Mouse (Mus musculus): Measurements from ENCODE around the gene Hdc. TPM values are rescaled to one million over a fixed set of nuclear protein-coding genes. Genes with fewer than 3 reads are reported as not detected.

Gene Hdc
- polyA plus RNA-seq (2012; rRNA removed), result 0.42 and 0.64 TPM in 2 replicates

DNA sequence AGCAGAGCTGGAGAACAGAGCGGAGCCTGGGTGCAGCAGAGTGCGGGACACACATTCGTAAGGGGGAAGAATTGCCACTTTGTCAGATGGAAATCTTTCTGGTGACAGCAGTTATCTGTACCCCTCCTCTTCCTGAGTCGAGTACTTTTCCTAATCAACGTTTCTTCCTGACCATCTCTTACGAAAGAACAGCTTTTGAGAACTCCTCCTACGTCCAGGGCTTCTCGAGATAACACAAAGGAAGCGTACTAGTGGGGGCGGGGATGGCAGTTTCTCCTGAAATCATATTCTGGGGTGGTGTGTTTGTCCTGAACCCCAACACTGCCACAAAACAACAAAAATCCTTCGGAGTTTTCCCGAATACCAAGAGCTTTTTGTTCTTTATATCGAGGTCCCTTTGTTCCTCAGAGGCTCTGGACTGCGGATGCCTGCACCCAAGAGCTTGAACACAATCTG is at the start of gene Hdc:
Hdc (minus strand) TSS at position 51 of the 456 bp plus-strand sequence.

GRCm38 (mm10) chr2:126552357-126553290 is 66.5 kb downstream of the Hdc start, which contains the start of gene Slc27a2:
Gene Slc27a2 (plus strand): TSS chr2:126552407.

Other genes starting within 250 kb of the Hdc start
- 0.07 and 0.14 TPM in 2 replicates for gene Atp8b4, start 118.6 kb downstream of the Hdc start, polyA plus RNA-seq (2012; rRNA removed)
- 4.2 and 4.8 TPM in 2 replicates for gene Slc27a2, start 66.9 kb downstream of the Hdc start, polyA plus RNA-seq (2012; rRNA removed)
- 4.7 and 4.8 TPM in 2 replicates for gene Gabpb1, start 57.0 kb upstream of the Hdc start, polyA plus RNA-seq (2012; rRNA removed)
- gene Usp8, start 88.0 kb upstream of the Hdc start, polyA plus RNA-seq (2012; rRNA removed), result 10.6 and 11.0 TPM in 2 replicates
- 0.23 and 0.67 TPM in 2 replicates for gene Usp50, start 164.2 kb upstream of the Hdc start, polyA plus RNA-seq (2012; rRNA removed)